Mouse (Mus musculus): ENCODE measurements at regions not wholly inside any gene's neighbourhood (a gene's known extent, or its start where the extent isn't known, plus 50 kb on each side); places are given as distances from the start of the nearest gene placed in this dataset.
A peak's percentile ranks its signal among the peaks of the same experiment; 100 is the strongest.
"Not testable (repeated sequence)": the region's sequence is repeated elsewhere in the genome, so short reads cannot be mapped to it uniquely, and the experiment has no call there.

DNA sequence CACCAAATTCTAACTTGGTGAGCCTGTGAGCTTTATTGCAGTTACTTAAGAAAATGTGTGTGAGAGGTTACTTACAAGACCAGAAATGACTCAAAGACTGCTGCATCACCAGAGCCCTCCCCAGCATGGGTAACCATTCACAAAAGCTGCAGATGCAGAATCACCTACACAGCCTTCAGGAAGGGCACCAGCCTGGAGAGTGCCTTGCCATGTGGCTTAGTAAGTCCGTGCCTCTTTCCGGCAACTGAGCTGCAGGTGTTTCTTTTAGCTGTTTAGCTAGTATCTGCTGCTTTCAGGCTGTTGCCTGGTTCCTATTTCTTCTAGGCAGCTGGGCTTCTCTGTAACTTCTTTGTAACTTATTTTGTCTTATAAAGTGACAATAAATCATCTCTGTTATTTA lies 213.2 kb upstream of the Stxbp6 start:
- no peaks in the 10 kb centered on the region for H3K27me3 ChIP-seq (replicated peaks)
- H3K4me2 ChIP-seq (replicated peaks): no peak overlapping the region
- no peak overlapping the region for H3K9ac ChIP-seq
- no peaks in the 10 kb centered on the region for H3K36me3 ChIP-seq
- H3K9me3 ChIP-seq: no peaks in the 10 kb centered on the region
- no peaks in the 10 kb centered on the region for H3K4me1 ChIP-seq (replicated peaks)
- 38% methylated on average over 2 of the region's 2 CpGs for WGBS
- H3K27ac ChIP-seq: no peak overlapping the region
- no peak overlapping the region for H3K4me3 ChIP-seq (replicated peaks)
- ATAC-seq: no peak

DNA sequence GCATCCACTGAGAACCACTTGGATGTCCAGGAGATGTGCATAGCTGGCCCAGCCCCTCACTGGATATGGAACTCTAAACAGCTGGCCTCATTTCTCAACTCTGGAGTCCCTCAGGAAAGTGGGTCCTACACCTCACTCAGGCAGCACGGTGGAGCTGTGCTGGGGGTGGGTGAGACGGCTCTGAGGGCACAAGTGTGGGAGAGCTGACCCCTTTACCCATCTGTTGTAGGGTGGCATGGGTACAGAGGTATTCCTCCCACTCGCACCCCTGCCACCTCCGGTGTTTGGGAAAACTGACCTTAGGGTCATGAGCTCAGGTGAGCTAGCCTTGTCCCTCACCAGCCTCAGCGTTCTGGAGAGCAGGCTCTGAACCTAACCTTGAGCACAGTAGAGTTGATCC lies 181.8 kb upstream of the Stxbp6 start:
- Histone ChIP-seq H3K4me1 (replicated peaks) (no peaks in the 10 kb centered on the region), H3K36me3 (no peaks in the 10 kb centered on the region), H3K27ac (no peak overlapping the region), H3K27me3 (replicated peaks) (no peaks in the 10 kb centered on the region), H3K4me2 (replicated peaks) (no peak overlapping the region), H3K9ac (no peak overlapping the region), H3K4me3 (replicated peaks) (no peak overlapping the region), H3K9me3 (no peaks in the 10 kb centered on the region)
- no peak for ATAC-seq
- WGBS: 89% methylated on average over 5 of the region's 5 CpGs

GRCm38 (mm10) chr12:45211131-45211530 lies 136.6 kb upstream of the Stxbp6 start:
- no peaks in the 10 kb centered on the region for H3K36me3 ChIP-seq
- WGBS: 93% methylated on average over 1 of the region's 1 CpGs
- H3K27ac ChIP-seq: no peak overlapping the region
- H3K9me3 ChIP-seq: no peaks in the 10 kb centered on the region
- H3K4me1 ChIP-seq (replicated peaks): no peaks in the 10 kb centered on the region
- no peak for ATAC-seq
- no peaks in the 10 kb centered on the region for H3K27me3 ChIP-seq (replicated peaks)
- no peak overlapping the region for H3K4me2 ChIP-seq (replicated peaks)
- H3K9ac ChIP-seq: no peak overlapping the region
- no peak overlapping the region for H3K4me3 ChIP-seq (replicated peaks)

GRCm38 (mm10) chr12:45195304-45195920 lies 120.9 kb upstream of the Stxbp6 start:
- 59% methylated on average over 19 of the region's 19 CpGs for WGBS
- Histone ChIP-seq H3K4me3 (replicated peaks) (no peak overlapping the region), H3K4me1 (replicated peaks) (no peaks in the 10 kb centered on the region), H3K36me3 (no peaks in the 10 kb centered on the region), H3K9ac (no peak overlapping the region), H3K4me2 (replicated peaks) (no peak overlapping the region), H3K9me3 (no peaks in the 10 kb centered on the region), H3K27ac (no peak overlapping the region), H3K27me3 (replicated peaks) (no peaks in the 10 kb centered on the region)
- ATAC-seq: no peak

DNA sequence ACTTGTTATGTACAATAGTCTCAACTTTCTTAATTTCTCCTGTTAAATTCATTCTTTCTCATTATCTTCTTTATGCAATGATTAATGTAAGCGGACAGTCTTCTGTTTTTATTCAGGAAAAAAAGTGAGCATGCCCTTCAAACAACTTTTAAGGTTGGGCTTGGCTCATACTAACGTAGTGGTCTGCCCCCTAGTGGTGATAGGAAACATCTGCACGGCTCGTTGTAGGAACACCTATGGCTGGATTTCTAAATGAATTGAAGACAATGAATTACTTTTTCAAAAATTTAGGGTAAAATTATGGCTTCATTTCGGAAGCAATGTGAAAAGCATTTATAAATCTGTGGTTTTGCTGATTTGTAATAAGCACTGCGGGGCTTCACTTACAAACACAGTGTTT lies 112.6 kb upstream of the Stxbp6 start:
- Histone ChIP-seq H3K9ac (no peak overlapping the region), H3K27me3 (replicated peaks) (no peaks in the 10 kb centered on the region), H3K4me2 (replicated peaks) (no peak overlapping the region), H3K36me3 (no peaks in the 10 kb centered on the region), H3K4me1 (replicated peaks) (no peaks in the 10 kb centered on the region), H3K9me3 (no peaks in the 10 kb centered on the region), H3K27ac (no peak overlapping the region), H3K4me3 (replicated peaks) (no peak overlapping the region)
- no peak for ATAC-seq
- WGBS: 10% methylated on average over 6 of the region's 6 CpGs

GRCm38 (mm10) chr12:45184510-45184909 lies 110.0 kb upstream of the Stxbp6 start:
- ATAC-seq: no peak
- Histone ChIP-seq H3K27me3 (replicated peaks) (no peaks in the 10 kb centered on the region), H3K9ac (no peak overlapping the region), H3K4me1 (replicated peaks) (no peaks in the 10 kb centered on the region), H3K27ac (no peak overlapping the region), H3K4me2 (replicated peaks) (no peak overlapping the region), H3K36me3 (no peaks in the 10 kb centered on the region), H3K9me3 (no peaks in the 10 kb centered on the region), H3K4me3 (replicated peaks) (no peak overlapping the region)
- WGBS: 83% methylated on average over 3 of the region's 3 CpGs

- WGBS: 83% methylated on average over 3 of the region's 3 CpGs
- Histone ChIP-seq H3K36me3 (no peaks in the 10 kb centered on the region), H3K4me2 (replicated peaks) (no peak overlapping the region), H3K4me1 (replicated peaks) (no peaks in the 10 kb centered on the region), H3K4me3 (replicated peaks) (no peak overlapping the region), H3K27me3 (replicated peaks) (no peaks in the 10 kb centered on the region), H3K27ac (no peak overlapping the region), H3K9me3 (no peaks in the 10 kb centered on the region), H3K9ac (no peak overlapping the region)
- no peak for ATAC-seq
Observed at GRCm38 (mm10) chr12:45177454-45177853, 102.9 kb upstream of the Stxbp6 start.

- H3K9me3 ChIP-seq; ATAC-seq; H3K36me3 ChIP-seq; H3K9ac ChIP-seq; H3K4me2 ChIP-seq (replicated peaks); H3K27me3 ChIP-seq (replicated peaks); H3K4me3 ChIP-seq (replicated peaks); H3K27ac ChIP-seq; H3K4me1 ChIP-seq (replicated peaks): not testable (repeated sequence)
- 87% methylated on average over 2 of the region's 2 CpGs for WGBS
Observed at GRCm38 (mm10) chr12:45175259-45175658, 100.8 kb upstream of the Stxbp6 start.

DNA sequence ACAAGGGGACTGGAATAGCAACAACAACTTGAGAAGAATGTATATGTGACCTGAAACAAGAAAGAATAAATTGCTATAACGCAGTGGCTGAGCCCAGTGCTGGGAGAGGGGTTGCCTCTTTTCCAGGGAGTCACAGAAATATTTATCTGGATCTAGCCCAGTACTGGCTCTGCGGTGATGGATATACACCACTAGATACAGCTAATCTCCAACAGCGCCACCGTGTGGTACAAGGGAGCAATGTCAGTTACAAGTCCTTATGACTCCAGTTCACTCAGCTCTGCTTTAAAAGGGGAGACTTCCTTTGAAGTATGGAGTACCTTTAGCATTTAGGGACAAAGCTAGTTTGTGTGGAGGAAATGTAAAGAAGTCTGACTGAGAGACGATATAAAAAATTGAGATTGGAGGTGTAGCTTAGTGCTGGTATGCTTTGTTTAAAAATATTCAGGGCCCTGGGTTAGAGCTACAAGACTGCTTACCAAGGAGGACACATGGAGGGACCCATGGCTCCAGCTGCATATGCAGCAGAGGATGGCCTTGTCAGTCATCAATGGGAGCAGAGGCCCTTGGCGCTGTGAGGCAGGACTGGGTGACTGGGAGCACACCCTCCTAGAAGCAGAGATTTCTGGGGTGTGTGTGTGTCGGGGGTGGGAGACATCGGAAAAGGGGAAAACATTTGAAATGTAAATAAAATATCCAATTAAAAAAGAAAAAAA lies 97.6 kb upstream of the Stxbp6 start:
- Histone ChIP-seq H3K4me3 (replicated peaks) (no peak overlapping the region), H3K9ac (no peak overlapping the region), H3K4me1 (replicated peaks) (no peaks in the 10 kb centered on the region), H3K27me3 (replicated peaks) (no peaks in the 10 kb centered on the region), H3K36me3 (no peaks in the 10 kb centered on the region), H3K4me2 (replicated peaks) (no peak overlapping the region), H3K9me3 (no peaks in the 10 kb centered on the region), H3K27ac (no peak overlapping the region)
- WGBS: 39% methylated on average over 8 of the region's 8 CpGs
- peak; percentile 79; the same call in 1 of the 2 replicates for ATAC-seq

DNA sequence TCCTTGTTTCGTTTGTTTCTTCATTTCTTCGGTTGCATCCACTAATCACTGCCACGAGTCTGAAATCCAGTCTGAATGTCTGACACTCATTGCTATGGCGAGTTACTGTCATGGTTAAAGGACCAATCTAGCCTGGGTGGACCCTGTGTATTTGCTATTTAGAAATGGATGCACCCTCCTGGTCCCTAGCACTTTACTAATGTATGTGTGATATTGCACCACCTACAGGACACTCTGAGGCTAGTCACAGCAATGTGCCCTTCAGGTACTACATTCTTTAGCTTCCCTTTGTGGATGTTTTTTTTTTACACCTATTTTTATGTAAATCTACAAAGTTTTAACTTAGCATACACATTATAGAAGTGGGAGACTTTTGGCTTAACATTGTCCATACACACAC lies 87.5 kb upstream of the Stxbp6 start:
- Histone ChIP-seq H3K27me3 (replicated peaks) (no peaks in the 10 kb centered on the region), H3K36me3 (no peaks in the 10 kb centered on the region), H3K9ac (no peak overlapping the region), H3K9me3 (no peaks in the 10 kb centered on the region), H3K4me3 (replicated peaks) (no peak overlapping the region), H3K27ac (no peak overlapping the region), H3K4me1 (replicated peaks) (no peaks in the 10 kb centered on the region), H3K4me2 (replicated peaks) (no peak overlapping the region)
- WGBS: 69% methylated on average over 4 of the region's 4 CpGs
- 0 out of 2 replicates have a peak, but pooled peaks have one; percentile 43 for ATAC-seq

- not testable (repeated sequence) for H3K27ac ChIP-seq; H3K36me3 ChIP-seq; H3K9me3 ChIP-seq; H3K9ac ChIP-seq; H3K4me2 ChIP-seq (replicated peaks); H3K4me1 ChIP-seq (replicated peaks); H3K4me3 ChIP-seq (replicated peaks); ATAC-seq; H3K27me3 ChIP-seq (replicated peaks)
- WGBS: 79% methylated on average over 5 of the region's 5 CpGs
Observed at GRCm38 (mm10) chr12:45161581-45161980, 87.1 kb upstream of the Stxbp6 start.

DNA sequence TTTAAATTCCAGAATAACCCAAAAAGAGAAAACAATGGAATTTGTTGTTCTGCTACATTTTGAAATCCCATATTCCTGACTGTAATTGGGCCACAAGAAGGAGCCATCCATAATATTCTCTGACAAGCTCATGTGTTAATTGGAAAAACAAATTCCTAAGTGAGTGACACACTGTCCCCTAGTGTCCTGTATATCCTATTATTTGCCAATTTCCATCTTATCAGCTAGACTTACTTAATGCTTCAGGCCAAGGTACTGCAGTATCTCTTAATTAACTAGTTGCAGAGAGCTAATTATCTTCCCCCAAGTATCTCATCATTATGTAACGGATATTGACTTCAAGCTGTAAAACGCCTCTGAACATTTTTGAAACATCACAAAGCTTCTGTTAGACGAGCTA lies 84.5 kb upstream of the Stxbp6 start:
- Histone ChIP-seq H3K27ac (no peak overlapping the region), H3K4me1 (replicated peaks) (no peaks in the 10 kb centered on the region), H3K9ac (no peak overlapping the region), H3K4me3 (replicated peaks) (no peak overlapping the region), H3K36me3 (no peaks in the 10 kb centered on the region), H3K4me2 (replicated peaks) (no peak overlapping the region), H3K27me3 (replicated peaks) (no peaks in the 10 kb centered on the region), H3K9me3 (no peaks in the 10 kb centered on the region)
- WGBS: 83% methylated on average over 3 of the region's 3 CpGs
- ATAC-seq: no peak

- WGBS: 65% methylated on average over 7 of the region's 7 CpGs
- Histone ChIP-seq H3K36me3 (no peaks in the 10 kb centered on the region), H3K4me1 (replicated peaks) (no peaks in the 10 kb centered on the region), H3K4me3 (replicated peaks) (no peak overlapping the region), H3K9me3 (no peaks in the 10 kb centered on the region), H3K4me2 (replicated peaks) (no peak overlapping the region), H3K27me3 (replicated peaks) (no peaks in the 10 kb centered on the region), H3K27ac (no peak overlapping the region), H3K9ac (no peak overlapping the region)
- ATAC-seq: no peak
Observed at GRCm38 (mm10) chr12:45137438-45138018, 63.0 kb upstream of the Stxbp6 start.
